Mouse (Mus musculus) small intestine, adult 10 weeks (tissue): ENCODE measurements around the gene Adcyap1. TPM values are rescaled to one million over a fixed set of nuclear protein-coding genes. Genes with fewer than 3 reads are reported as not detected.

Experiments
- polyA plus RNA-seq: library from polyadenylated mRNA; stranded (reverse); fragments of 350-450 nt; fragmentation: Illumina TruSeq; extraction: RNeasy Lipid Tissue Mini Kit (QIAGEN cat#74804); gene quantifications from one replicate; pipeline ENCODE4 v1.2.3, GENCODE M21; 2014; ENCODE audit warnings: low replicate concordance

Gene Adcyap1
- polyA plus RNA-seq: not detected

GRCm38 (mm10) chr17:93198717-93199116 lies at the start of gene Adcyap1:
TSS of gene Adcyap1 (plus strand) at chr17:93199017.

